Mouse (Mus musculus): Measurements from ENCODE around the gene Adtrp. TPM values are rescaled to one million over a fixed set of nuclear protein-coding genes. Genes with fewer than 3 reads are reported as not detected.

Gene Adtrp
- polyA plus RNA-seq, 1 experiment from 2014 or later: 0.72 TPM

DNA sequence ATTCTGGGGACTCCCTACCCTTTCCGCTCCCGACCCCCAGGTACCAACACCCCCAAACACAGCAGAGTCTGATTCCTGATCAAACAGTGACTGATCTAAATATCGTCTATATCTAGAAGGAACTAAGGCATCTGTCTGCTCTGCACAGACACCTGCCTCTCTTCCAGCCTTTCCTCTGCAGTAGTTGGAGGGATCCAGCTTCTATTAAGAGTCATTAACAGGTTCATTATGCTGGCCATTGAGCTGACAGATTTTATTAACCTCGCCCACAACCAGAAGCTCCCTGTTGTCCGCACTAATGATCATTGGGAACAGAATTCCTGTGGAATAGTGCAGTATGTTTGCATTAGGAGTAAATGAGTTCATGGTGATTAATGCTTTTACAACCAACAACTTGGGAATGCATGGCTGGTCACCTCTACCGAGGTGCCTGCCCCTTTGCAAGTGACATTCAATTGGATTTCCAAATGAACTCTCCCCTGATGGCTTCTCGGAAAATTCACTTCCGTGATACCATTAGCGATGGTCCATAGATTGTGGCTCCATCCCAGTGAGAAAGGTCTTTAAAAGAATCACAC is 67.8 kb downstream of the Adtrp start:
- H3K27me3 ChIP-seq (ENCODE audit: control insufficient read depth, insufficient read depth, low read length): no peaks in the 10 kb centered on the region
- 77% methylated on average over 9 of the region's 9 CpGs for WGBS
- no peak for ATAC-seq (ENCODE audit: insufficient number of reproducible peaks, insufficient read depth, low FRiP score, low read depth)
- no peak overlapping the region for H3K4me2 ChIP-seq (replicated peaks; ENCODE audit: low read depth, low read length)
- no peak overlapping the region for H3K27ac ChIP-seq (ENCODE audit: low read length)
- no peaks in the 10 kb centered on the region for H3K9me3 ChIP-seq (ENCODE audit: control insufficient read depth, low read depth, low read length)
- no peaks in the 10 kb centered on the region for H3K4me1 ChIP-seq (ENCODE audit: control insufficient read depth, insufficient read depth, low read length)
- no peak overlapping the region for H3K4me3 ChIP-seq (ENCODE audit: low read depth, low read length)
- no peaks in the 10 kb centered on the region for H3K36me3 ChIP-seq (ENCODE audit: control insufficient read depth, insufficient read depth, low read length)
- H3K9ac ChIP-seq (replicated peaks; ENCODE audit: low read depth, low read length): no peak overlapping the region

- no peak overlapping the region for H3K9ac ChIP-seq (replicated peaks; ENCODE audit: low read depth, low read length)
- no peak overlapping the region for H3K27ac ChIP-seq (ENCODE audit: low read length)
- WGBS: 88% methylated on average over 4 of the region's 4 CpGs
- no peaks in the 10 kb centered on the region for H3K9me3 ChIP-seq (ENCODE audit: control insufficient read depth, low read depth, low read length)
- no peaks in the 10 kb centered on the region for H3K4me1 ChIP-seq (ENCODE audit: control insufficient read depth, insufficient read depth, low read length)
- ATAC-seq (ENCODE audit: insufficient number of reproducible peaks, insufficient read depth, low FRiP score, low read depth): no peak
- no peak overlapping the region for H3K4me2 ChIP-seq (replicated peaks; ENCODE audit: low read depth, low read length)
- no peaks in the 10 kb centered on the region for H3K27me3 ChIP-seq (ENCODE audit: control insufficient read depth, insufficient read depth, low read length)
- H3K4me3 ChIP-seq (ENCODE audit: low read depth, low read length): no peak overlapping the region
- H3K36me3 ChIP-seq (ENCODE audit: control insufficient read depth, insufficient read depth, low read length): no peaks in the 10 kb centered on the region
Measured at GRCm38 (mm10) chr13:41773812-41774376, 73.6 kb downstream of the Adtrp start.

DNA sequence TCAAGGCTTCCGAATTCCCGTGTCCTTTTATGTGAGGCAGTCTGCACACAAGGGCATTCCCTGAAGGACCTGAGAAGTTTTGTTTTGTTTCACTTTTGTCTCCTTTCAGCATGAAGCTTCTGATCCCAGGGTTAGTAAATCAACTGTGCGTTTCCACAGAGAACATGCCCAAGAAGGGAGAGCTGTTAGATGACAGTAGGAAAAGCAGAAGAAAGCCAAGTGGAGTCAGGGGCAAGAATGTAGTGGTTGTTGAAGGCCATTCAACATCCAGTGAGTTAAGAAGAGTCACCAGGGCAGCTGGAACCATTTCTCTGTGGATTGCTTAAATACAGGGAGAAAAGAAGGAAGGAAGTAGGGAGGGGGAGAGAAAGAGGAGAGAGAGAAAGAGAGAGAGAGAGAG is 76.4 kb downstream of the Adtrp start:
- Histone ChIP-seq H3K4me1 (ENCODE audit: control insufficient read depth, insufficient read depth, low read length) (no peaks in the 10 kb centered on the region), H3K9me3 (ENCODE audit: control insufficient read depth, low read depth, low read length) (no peaks in the 10 kb centered on the region), H3K27me3 (ENCODE audit: control insufficient read depth, insufficient read depth, low read length) (no peaks in the 10 kb centered on the region), H3K4me3 (ENCODE audit: low read depth, low read length) (no peak overlapping the region), H3K9ac (replicated peaks; ENCODE audit: low read depth, low read length) (no peak overlapping the region), H3K36me3 (ENCODE audit: control insufficient read depth, insufficient read depth, low read length) (no peaks in the 10 kb centered on the region), H3K27ac (ENCODE audit: low read length) (no peak overlapping the region), H3K4me2 (replicated peaks; ENCODE audit: low read depth, low read length) (no peak overlapping the region)
- WGBS: 47% methylated on average over 3 of the region's 3 CpGs
- no peak for ATAC-seq (ENCODE audit: insufficient number of reproducible peaks, insufficient read depth, low FRiP score, low read depth)

DNA sequence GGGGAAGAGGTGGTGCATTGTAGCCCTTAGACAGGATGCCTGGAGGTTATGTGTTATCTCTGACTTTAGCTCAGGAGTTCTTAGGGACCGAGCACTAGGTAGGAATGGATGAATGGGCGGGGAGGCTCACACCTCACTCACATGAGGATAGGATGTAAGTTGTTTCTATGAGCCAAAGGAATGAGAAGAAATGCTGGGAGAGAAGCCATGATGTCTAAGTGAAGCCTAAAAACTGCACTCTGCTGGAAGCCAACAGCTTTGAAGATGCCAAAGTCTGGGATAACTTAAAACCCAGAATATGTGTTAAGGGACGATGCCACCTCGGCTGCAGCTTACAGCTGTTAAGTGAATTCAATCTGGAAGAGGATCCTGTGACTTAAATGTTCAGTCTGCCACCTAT is 79.5 kb downstream of the Adtrp start:
- no peak overlapping the region for H3K4me2 ChIP-seq (replicated peaks; ENCODE audit: low read depth, low read length)
- no peaks in the 10 kb centered on the region for H3K9me3 ChIP-seq (ENCODE audit: control insufficient read depth, low read depth, low read length)
- no peak overlapping the region for H3K4me3 ChIP-seq (ENCODE audit: low read depth, low read length)
- no peaks in the 10 kb centered on the region for H3K27me3 ChIP-seq (ENCODE audit: control insufficient read depth, insufficient read depth, low read length)
- no peak for ATAC-seq (ENCODE audit: insufficient number of reproducible peaks, insufficient read depth, low FRiP score, low read depth)
- H3K36me3 ChIP-seq (ENCODE audit: control insufficient read depth, insufficient read depth, low read length): no peaks in the 10 kb centered on the region
- 93% methylated on average over 4 of the region's 4 CpGs for whole genome bisulfite sequencing
- H3K9ac ChIP-seq (replicated peaks; ENCODE audit: low read depth, low read length): no peak overlapping the region
- no peaks in the 10 kb centered on the region for H3K4me1 ChIP-seq (ENCODE audit: control insufficient read depth, insufficient read depth, low read length)
- H3K27ac ChIP-seq (ENCODE audit: low read length): no peak overlapping the region

- WGBS: 81% methylated on average over 3 of the region's 3 CpGs
- H3K27ac ChIP-seq (ENCODE audit: low read length): no peak overlapping the region
- ATAC-seq (ENCODE audit: insufficient number of reproducible peaks, insufficient read depth, low FRiP score, low read depth): no peak
- H3K4me2 ChIP-seq (replicated peaks; ENCODE audit: low read depth, low read length): no peak overlapping the region
- H3K27me3 ChIP-seq (ENCODE audit: control insufficient read depth, insufficient read depth, low read length): no peaks in the 10 kb centered on the region
- H3K9ac ChIP-seq (replicated peaks; ENCODE audit: low read depth, low read length): no peak overlapping the region
- no peaks in the 10 kb centered on the region for H3K9me3 ChIP-seq (ENCODE audit: control insufficient read depth, low read depth, low read length)
- H3K4me3 ChIP-seq (ENCODE audit: low read depth, low read length): no peak overlapping the region
- H3K4me1 ChIP-seq (ENCODE audit: control insufficient read depth, insufficient read depth, low read length): 0 out of 2 replicates have a peak, but pooled peaks cover 3% of the 10 kb centered on the region
- no peaks in the 10 kb centered on the region for H3K36me3 ChIP-seq (ENCODE audit: control insufficient read depth, insufficient read depth, low read length)
Measured at GRCm38 (mm10) chr13:41761986-41762385, 85.5 kb downstream of the Adtrp start.

DNA sequence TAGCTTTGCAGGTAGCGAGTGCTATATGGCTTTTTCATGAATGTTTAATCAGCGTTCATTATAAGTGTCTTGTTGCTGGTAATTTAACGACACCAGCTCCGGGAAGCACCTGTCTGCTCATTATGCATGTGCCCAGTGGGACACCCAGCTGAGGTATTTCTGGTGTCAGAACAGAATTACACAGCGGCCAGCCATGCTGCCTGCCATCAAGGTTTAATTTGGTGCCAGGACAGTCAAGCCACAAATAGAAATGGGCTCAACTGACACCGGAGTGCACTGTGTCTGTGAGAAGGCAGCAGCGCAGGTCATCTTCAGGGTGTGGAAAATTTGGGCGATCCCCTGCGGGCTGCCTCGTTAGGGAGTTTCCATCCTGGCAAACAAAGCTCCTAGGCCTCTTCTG is 87.0 kb downstream of the Adtrp start:
- H3K27ac ChIP-seq (ENCODE audit: low read length): no peak overlapping the region
- WGBS: 53% methylated on average over 10 of the region's 10 CpGs

GRCm38 (mm10) chr13:41758550-41759465 is 88.7 kb downstream of the Adtrp start:
- WGBS: 58% methylated on average over 19 of the region's 19 CpGs
- H3K4me2 ChIP-seq (replicated peaks; ENCODE audit: low read depth, low read length): no peak overlapping the region
- ATAC-seq (ENCODE audit: insufficient number of reproducible peaks, insufficient read depth, low FRiP score, low read depth): no peak
- no peak overlapping the region for H3K27ac ChIP-seq (ENCODE audit: low read length)
- no peaks in the 10 kb centered on the region for H3K9me3 ChIP-seq (ENCODE audit: control insufficient read depth, low read depth, low read length)
- 0 out of 2 replicates have a peak, but pooled peaks cover 3% of the 10 kb centered on the region for H3K4me1 ChIP-seq (ENCODE audit: control insufficient read depth, insufficient read depth, low read length)
- H3K27me3 ChIP-seq (ENCODE audit: control insufficient read depth, insufficient read depth, low read length): no peaks in the 10 kb centered on the region
- H3K4me3 ChIP-seq (ENCODE audit: low read depth, low read length): no peak overlapping the region
- H3K36me3 ChIP-seq (ENCODE audit: control insufficient read depth, insufficient read depth, low read length): no peaks in the 10 kb centered on the region
- no peak overlapping the region for H3K9ac ChIP-seq (replicated peaks; ENCODE audit: low read depth, low read length)

More for the DNA sequence above, 87.0 kb downstream of the Adtrp start:
- H3K4me2 ChIP-seq (replicated peaks; ENCODE audit: low read depth, low read length): no peak overlapping the region
- no peak overlapping the region for H3K4me3 ChIP-seq (ENCODE audit: low read depth, low read length)
- no peak overlapping the region for H3K9ac ChIP-seq (replicated peaks; ENCODE audit: low read depth, low read length)
- no peaks in the 10 kb centered on the region for H3K9me3 ChIP-seq (ENCODE audit: control insufficient read depth, low read depth, low read length)
- H3K4me1 ChIP-seq (ENCODE audit: control insufficient read depth, insufficient read depth, low read length): 0 out of 2 replicates have a peak, but pooled peaks cover 3% of the 10 kb centered on the region
- ATAC-seq (ENCODE audit: insufficient number of reproducible peaks, insufficient read depth, low FRiP score, low read depth): no peak
- H3K27me3 ChIP-seq (ENCODE audit: control insufficient read depth, insufficient read depth, low read length): no peaks in the 10 kb centered on the region
- no peaks in the 10 kb centered on the region for H3K36me3 ChIP-seq (ENCODE audit: control insufficient read depth, insufficient read depth, low read length)

GRCm38 (mm10) chr13:41753114-41753513 is 94.4 kb downstream of the Adtrp start:
- no peak overlapping the region for H3K9ac ChIP-seq (replicated peaks; ENCODE audit: low read depth, low read length)
- H3K27me3 ChIP-seq (ENCODE audit: control insufficient read depth, insufficient read depth, low read length): no peaks in the 10 kb centered on the region
- no peak overlapping the region for H3K27ac ChIP-seq (ENCODE audit: low read length)
- H3K9me3 ChIP-seq (ENCODE audit: control insufficient read depth, low read depth, low read length): no peaks in the 10 kb centered on the region
- no peaks in the 10 kb centered on the region for H3K36me3 ChIP-seq (ENCODE audit: control insufficient read depth, insufficient read depth, low read length)
- H3K4me3 ChIP-seq (ENCODE audit: low read depth, low read length): no peak overlapping the region
- H3K4me1 ChIP-seq (ENCODE audit: control insufficient read depth, insufficient read depth, low read length): no peaks in the 10 kb centered on the region
- 81% methylated on average over 5 of the region's 5 CpGs for WGBS
- ATAC-seq (ENCODE audit: insufficient number of reproducible peaks, insufficient read depth, low FRiP score, low read depth): no peak
- H3K4me2 ChIP-seq (replicated peaks; ENCODE audit: low read depth, low read length): no peak overlapping the region

Data from stomach, embryonic 14.5 days (tissue).